In genomic region chr17:75390142-75390541, GRCm38 (mm10) we compare ENCODE assay signal across 15 mouse cellular contexts. TPM values are rescaled to one million over a fixed set of nuclear protein-coding genes. Genes with fewer than 3 reads are reported as not detected.
DNase-seq lines count a peak whose midpoint lies in the region; ATAC-seq and TF ChIP-seq lines count a peak whose summit lies in the region.
"Had no signal": no experiment of that assay in that cellular context is flagged by ENCODE, and none has a peak within 500 bp of the region (broad histone marks: within the 10 kb centered on the region; RNA-seq: fewer than 3 reads in every experiment).

No protein-coding gene starts in this region.

- H3K4me1 ChIP-seq in kidney, postnatal 0 days (replicated peaks; ENCODE audit: insufficient read depth, low read length) = no peaks in the 10 kb centered on the region
- H3K4me1 ChIP-seq in kidney, embryonic 14.5 days (ENCODE audit: control insufficient read depth, insufficient read depth, low read length) = no peaks in the 10 kb centered on the region
- no peaks in the 10 kb centered on the region for H3K4me1 ChIP-seq in neural tube, embryonic 14.5 days (ENCODE audit: control insufficient read depth, insufficient read depth, low read length)
- peaks cover 9% of the 10 kb centered on the region for H3K4me1 ChIP-seq in bone marrow macrophage, adult 2 months (ENCODE audit: control insufficient read depth, insufficient read depth, low read length)
- H3K4me1 ChIP-seq in small intestine, adult 2 months (ENCODE audit: control insufficient read depth, insufficient read depth, insufficient read length, low read length) = peaks cover 12% of the 10 kb centered on the region
- H3K4me1 ChIP-seq: embryonic facial prominence, embryonic 12.5 days; midbrain, embryonic 12.5 days had no signal

- no peak for TF ChIP-seq POLR2A in bone marrow macrophage, adult 2 months (IDR thresholded peaks at IDR 0.05; ENCODE audit: borderline replicate concordance, low read depth, low read length)
- no peak for TF ChIP-seq POLR2A in small intestine, adult 2 months (IDR thresholded peaks at IDR 0.05; ENCODE audit: low read depth, low read length)

- no peak overlapping the region for H3K27ac ChIP-seq in kidney, postnatal 0 days
- H3K27ac ChIP-seq in kidney, embryonic 14.5 days (ENCODE audit: low read depth, low read length) = no peak overlapping the region
- H3K27ac ChIP-seq in neural tube, embryonic 14.5 days (ENCODE audit: low read depth, low read length) = no peak overlapping the region
- no peak overlapping the region for H3K27ac ChIP-seq in bone marrow macrophage, adult 2 months (ENCODE audit: insufficient read depth, low read depth, low read length)
- H3K27ac ChIP-seq in small intestine, adult 2 months (ENCODE audit: insufficient read depth, low read depth, low read length) = no peak overlapping the region
- H3K27ac ChIP-seq: embryonic facial prominence, embryonic 12.5 days; heart, embryonic 13.5 days; midbrain, embryonic 12.5 days had no signal

- H3K4me2 ChIP-seq in kidney, postnatal 0 days (ENCODE audit: low read length) = no peak overlapping the region
- H3K4me2 ChIP-seq in kidney, embryonic 14.5 days (replicated peaks; ENCODE audit: low read depth, low read length) = no peak overlapping the region
- H3K4me2 ChIP-seq in neural tube, embryonic 14.5 days (ENCODE audit: low read depth, low read length) = no peak overlapping the region
- H3K4me2 ChIP-seq: embryonic facial prominence, embryonic 12.5 days; heart, embryonic 13.5 days; midbrain, embryonic 12.5 days had no signal

- DNase-seq in kidney, postnatal 0 days (ENCODE audit: low spot score) = no peak
- DNase-seq in neural tube, embryonic 10.5 days (ENCODE audit: extremely low spot score, low spot score) = no peak
- DNase-seq in lung, postnatal 14 days = no peak
- DNase-seq: adrenal gland, adult 8-10 months; cerebellum, postnatal 25 days; kidney, adult 11 months; lung, postnatal 10 days; thymus, adult 2 months had no signal

- no peaks in the 10 kb centered on the region for H3K27me3 ChIP-seq in kidney, postnatal 0 days (ENCODE audit: insufficient read depth, low read length)
- H3K27me3 ChIP-seq in kidney, embryonic 14.5 days (ENCODE audit: control insufficient read depth, insufficient read depth, low read length) = no peaks in the 10 kb centered on the region
- no peaks in the 10 kb centered on the region for H3K27me3 ChIP-seq in neural tube, embryonic 14.5 days (ENCODE audit: control insufficient read depth, insufficient read depth, low read length)
- H3K27me3 ChIP-seq in small intestine, adult 2 months (ENCODE audit: control insufficient read depth, insufficient read depth, low read length) = no peaks in the 10 kb centered on the region
- H3K27me3 ChIP-seq: embryonic facial prominence, embryonic 12.5 days; heart, embryonic 13.5 days; midbrain, embryonic 12.5 days had no signal

- TF ChIP-seq CTCF in kidney, postnatal 0 days (IDR thresholded peaks at IDR 0.05; ENCODE audit: low read depth) = peak; percentile 26; the same call in 1 of the 2 replicates
- 0 out of 2 replicates have a peak, but pooled peaks have one; percentile 38 for TF ChIP-seq CTCF in bone marrow macrophage, adult 2 months (IDR thresholded peaks at IDR 0.05; ENCODE audit: low read depth, low read length)
- peak; percentile 36; the same call in 1 of the 2 replicates for TF ChIP-seq CTCF in small intestine, adult 2 months (IDR thresholded peaks at IDR 0.05; ENCODE audit: extremely low read depth, insufficient read length, insufficient replicate concordance, low read depth, low read length)

- H3K9me3 ChIP-seq in kidney, postnatal 0 days (replicated peaks; ENCODE audit: low read length) = no peaks in the 10 kb centered on the region
- no peaks in the 10 kb centered on the region; the same call in 1 of the 2 replicates for H3K9me3 ChIP-seq in kidney, embryonic 14.5 days (ENCODE audit: control insufficient read depth, low read length)
- H3K9me3 ChIP-seq in neural tube, embryonic 14.5 days (ENCODE audit: control insufficient read depth, low read length) = no peaks in the 10 kb centered on the region
- H3K9me3 ChIP-seq: embryonic facial prominence, embryonic 12.5 days; heart, embryonic 13.5 days; midbrain, embryonic 12.5 days had no signal

- WGBS in kidney, postnatal 0 days = 84% methylated on average over 10 of the region's 10 CpGs
- WGBS in kidney, embryonic 14.5 days = 92% methylated on average over 10 of the region's 10 CpGs
- WGBS in neural tube, embryonic 14.5 days = 55% methylated on average over 10 of the region's 10 CpGs
- whole genome bisulfite sequencing in small intestine, adult 2 months = 81% methylated on average over 10 of the region's 10 CpGs

- no peak overlapping the region for H3K9ac ChIP-seq in kidney, postnatal 0 days (ENCODE audit: low read depth, low read length)
- H3K9ac ChIP-seq in kidney, embryonic 14.5 days (ENCODE audit: low read depth, low read length) = no peak overlapping the region
- H3K9ac ChIP-seq in neural tube, embryonic 14.5 days (replicated peaks; ENCODE audit: low read depth, low read length) = no peak overlapping the region
- H3K9ac ChIP-seq: embryonic facial prominence, embryonic 12.5 days; heart, embryonic 13.5 days; midbrain, embryonic 12.5 days had no signal

- H3K4me3 ChIP-seq in kidney, postnatal 0 days (replicated peaks; ENCODE audit: low read depth, low read length) = no peak overlapping the region
- no peak overlapping the region for H3K4me3 ChIP-seq in kidney, embryonic 14.5 days (ENCODE audit: low read length)
- no peak overlapping the region for H3K4me3 ChIP-seq in neural tube, embryonic 14.5 days (ENCODE audit: low read depth, low read length)
- H3K4me3 ChIP-seq in bone marrow macrophage, adult 2 months (ENCODE audit: insufficient read depth, low read length) = no peak overlapping the region
- H3K4me3 ChIP-seq in small intestine, adult 2 months (ENCODE audit: low read depth, low read length) = no peak overlapping the region
- H3K4me3 ChIP-seq: embryonic facial prominence, embryonic 12.5 days; heart, embryonic 13.5 days; midbrain, embryonic 12.5 days had no signal

- no peak for ATAC-seq in kidney, postnatal 0 days (replicated peaks; ENCODE audit: low FRiP score, low read depth)
- ATAC-seq in kidney, embryonic 14.5 days (ENCODE audit: low FRiP score, low TSS enrichment) = no peak
- peak; percentile 68 for ATAC-seq in neural tube, embryonic 14.5 days (ENCODE audit: low read depth)

- H3K36me3 ChIP-seq in kidney, postnatal 0 days (ENCODE audit: insufficient read depth, low read length) = no peaks in the 10 kb centered on the region
- H3K36me3 ChIP-seq in kidney, embryonic 14.5 days (ENCODE audit: control insufficient read depth, insufficient read depth, low read length) = peaks cover 5% of the 10 kb centered on the region; the same call in 1 of the 2 replicates
- no peaks in the 10 kb centered on the region for H3K36me3 ChIP-seq in neural tube, embryonic 14.5 days (ENCODE audit: control insufficient read depth, insufficient read depth, low read length)
- 0 out of 2 replicates have a peak, but pooled peaks cover 1% of the 10 kb centered on the region for H3K36me3 ChIP-seq in small intestine, adult 2 months (ENCODE audit: control insufficient read depth, insufficient read depth, low read length)
- H3K36me3 ChIP-seq: midbrain, embryonic 12.5 days had no signal

RNA-seq across cellular contexts. Expression of gene Rasgrp3, which starts 45.6 kb away (rescaled TPM):
- polyA plus RNA-seq in kidney, postnatal 0 days (2015; fragmentation: Nextera tagmentation; extraction: Ambion mirVana) = 15.9 and 18.8 TPM in 2 replicates
- polyA plus RNA-seq in kidney, embryonic 14.5 days (2014; fragmentation: Nextera tagmentation; extraction: Ambion mirVana) = 20.3 and 28.8 TPM in 2 replicates
- polyA plus RNA-seq in neural tube, embryonic 14.5 days (2014; fragmentation: Nextera tagmentation; extraction: Ambion mirVana) = 4.7 and 8.9 TPM in 2 replicates
- 17.7 and 19.4 TPM in 2 replicates for polyA plus RNA-seq in bone marrow macrophage, adult 2 months (2012; ENCODE audit: insufficient read depth, insufficient read length, missing spikeins)
- 0.61 and 0.66 TPM in 2 replicates for polyA plus RNA-seq in small intestine, adult 2 months (2012; rRNA removed)
